Mouse (Mus musculus) forebrain, postnatal 0 days (tissue): ENCODE data around the gene Gtf2ird1. TPM values are rescaled to one million over a fixed set of nuclear protein-coding genes. Genes with fewer than 3 reads are reported as not detected.

Source experiments
- ATAC-seq: fragments of 200-750 bp; cut with Nextera tagmentation; 2 replicates; pipeline ENCODE4 v1.8.0; 2017; ENCODE audit warnings: mild to moderate bottlenecking, moderate library complexity
- DNase-seq: peaks from one replicate; pipeline ENCODE4 v3.0.0-alpha.2; 2015
- H3K27ac ChIP-seq: fragments of 300-500 bp; sonication (generic); 2 replicates; pipeline ENCODE4 v1.5.1; 2014; ENCODE audit warnings: low read depth, mild to moderate bottlenecking, antibody characterized with exemption, low read length, moderate library complexity, mixed read lengths
- H3K27me3 ChIP-seq: fragments of 300-500 bp; sonication (generic); 2 replicates; pipeline ENCODE4 v1.6.1; 2014; ENCODE audit warnings: mild to moderate bottlenecking, low read length, mixed read lengths; ENCODE audit not compliant: insufficient read depth
- H3K36me3 ChIP-seq: fragments of 300-500 bp; sonication (generic); 2 replicates; pipeline ENCODE4 v1.6.1; 2014; ENCODE audit warnings: mild to moderate bottlenecking, moderate library complexity; ENCODE audit not compliant: insufficient read depth
- H3K4me1 ChIP-seq: fragments of 300-500 bp; sonication (generic); 2 replicates; pipeline ENCODE4 v1.6.1; 2014; ENCODE audit warnings: antibody characterized with exemption; ENCODE audit not compliant: insufficient read depth
- H3K4me2 ChIP-seq: fragments of 300-500 bp; sonication (generic); 2 replicates; pipeline ENCODE4 v1.6.1; 2014; ENCODE audit warnings: low read depth, mild to moderate bottlenecking, moderate library complexity
- H3K4me3 ChIP-seq: fragments of 300-500 bp; sonication (generic); 2 replicates; pipeline ENCODE4 v1.5.1; 2014; ENCODE audit warnings: low read depth, low read length, mixed read lengths
- H3K9ac ChIP-seq: fragments of 300-500 bp; sonication (generic); 2 replicates; pipeline ENCODE4 v1.6.1; 2014; ENCODE audit warnings: mild to moderate bottlenecking
- H3K9me3 ChIP-seq: fragments of 300-500 bp; sonication (generic); 2 replicates; pipeline ENCODE4 v1.6.1; 2016; ENCODE audit warnings: low read length
- CTCF ChIP-seq: sonication (generic); IDR thresholded peaks from 2 replicates; pipeline ENCODE4 v1.5.1; 2016; ENCODE audit warnings: antibody characterized with exemption, control low read depth, low read depth
- WGBS: fragments of 180-500 bp; shearing (Covaris S2); extraction: QIAGEN DNeasy Blood & Tissue Kit; methylation state at CpG from one replicate; pipeline ENCODE4 v1.1.7; 2014; 5-methylcytosine and 5-hydroxymethylcytosine counted together
- polyA plus RNA-seq: library from polyadenylated mRNA; unstranded; fragments of >200 nt; fragmentation: Nextera tagmentation; extraction: Ambion mirVana; gene quantifications from 2 replicates; pipeline ENCODE4 v1.2.1, GENCODE M21; 2015
- total RNA-seq: library from RNA; depleted of rRNA; stranded (reverse); fragments of >200 nt; gene quantifications from 2 replicates; pipeline ENCODE4 v1.2.3, GENCODE M21; 2014

Gene Gtf2ird1
- total and polyA plus RNA-seq, 2 experiments from 2014 or later, result 47.1 to 53.6 TPM

GRCm38 (mm10) chr5:134314688-134315622 lies 141.6 kb downstream of the Gtf2ird1 start, which contains the start of gene Gtf2i:
Gene Gtf2i (minus strand): TSS chr5:134314760.
- Histone ChIP-seq H3K9ac (peak within 1 kb of the TSS; percentile 97), H3K9me3 (no peaks in the 10 kb centered on the region), H3K27me3 (no peaks in the 10 kb centered on the region), H3K36me3 (peaks cover 6% of the 10 kb centered on the region; the same call in 1 of the 2 replicates), H3K4me3 (peak within 1 kb of the TSS; percentile 88), H3K4me1 (0 out of 2 replicates have a peak, but pooled peaks cover 4% of the 10 kb centered on the region), H3K4me2 (peak within 1 kb of the TSS; percentile 66), H3K27ac (peak within 1 kb of the TSS; percentile 99)
- DNase-seq (peak; percentile 98), ATAC-seq (peak; percentile 92)
- under 1% methylated on average over 38 of the region's 40 CpGs for WGBS
- no peak for TF ChIP-seq CTCF

DNA sequence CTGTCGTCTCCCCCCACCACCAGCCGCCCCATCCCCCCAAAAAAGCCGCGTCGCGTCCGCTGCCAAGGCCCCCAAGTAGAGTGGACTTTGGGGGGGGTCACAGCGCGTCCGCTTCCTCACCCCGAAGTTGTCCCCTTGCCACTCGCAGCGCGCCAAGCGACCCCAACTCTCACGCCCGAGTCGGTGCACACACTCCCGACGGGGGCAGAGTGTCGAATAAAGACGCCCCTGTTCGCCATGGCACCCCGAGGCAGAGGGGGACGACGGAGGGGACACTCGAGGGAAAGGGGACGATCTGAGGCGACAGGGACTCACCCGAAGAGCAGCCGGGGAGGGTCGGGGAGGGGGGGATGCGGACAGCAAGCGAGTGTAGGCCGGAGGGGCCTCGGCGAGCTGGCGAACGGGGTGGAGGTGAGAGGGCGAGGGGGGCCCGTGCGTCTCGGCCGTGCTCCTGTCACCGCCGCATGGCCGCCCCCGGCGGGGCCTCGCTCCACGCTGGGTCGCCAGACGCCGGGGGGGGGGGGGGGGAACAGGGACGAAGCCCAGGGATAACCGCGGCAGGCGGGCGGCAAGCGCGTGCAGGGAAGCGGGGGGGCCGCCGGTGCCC lies 142.3 kb downstream of the Gtf2ird1 start:
- DNase-seq (no peak), ATAC-seq (peak; percentile 30)
- 5% methylated on average over 46 of the region's 64 CpGs for WGBS
- H3K4me1 ChIP-seq, result 0 out of 2 replicates have a peak, but pooled peaks cover 4% of the 10 kb centered on the region
- peak overlapping the region; percentile 66 for H3K4me2 ChIP-seq
- no peaks in the 10 kb centered on the region for H3K9me3 ChIP-seq
- H3K27ac ChIP-seq, result peak overlapping the region; percentile 99
- peak overlapping the region; percentile 88 for H3K4me3 ChIP-seq
- no peaks in the 10 kb centered on the region for H3K27me3 ChIP-seq
- peaks cover 14% of the 10 kb centered on the region; the same call in 1 of the 2 replicates for H3K36me3 ChIP-seq
- peak overlapping the region; percentile 97 for H3K9ac ChIP-seq
- TF ChIP-seq CTCF, result no peak

DNA sequence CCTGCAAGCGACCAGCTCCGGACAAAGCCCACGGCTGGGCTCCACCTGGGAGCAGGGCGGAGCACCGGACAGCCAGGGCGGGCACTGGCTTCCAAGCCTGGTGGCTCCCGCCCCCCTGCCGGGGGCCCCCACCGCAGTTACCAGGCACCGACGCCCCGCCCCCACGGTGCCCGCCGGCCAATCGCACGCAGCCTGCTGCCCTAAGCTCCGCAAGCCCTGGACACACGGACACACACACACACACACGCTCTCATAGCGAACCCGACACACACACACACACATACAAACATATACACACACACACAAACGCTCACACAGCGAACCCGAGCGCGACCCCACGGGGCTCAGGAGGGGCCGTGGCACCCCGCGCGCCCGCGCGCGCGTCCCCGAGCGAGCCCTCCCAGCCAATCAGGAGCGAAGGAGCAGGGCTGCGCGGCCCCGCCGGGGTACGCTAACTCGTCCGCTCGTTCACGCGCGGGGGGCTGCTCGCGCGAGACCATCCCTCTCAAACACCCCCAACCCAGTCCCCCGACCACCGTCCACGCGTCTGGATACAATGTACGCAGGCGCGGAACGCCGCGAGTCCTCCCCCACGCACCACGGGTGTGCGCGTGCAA lies 143.0 kb downstream of the Gtf2ird1 start:
- Histone ChIP-seq H3K27me3 (no peaks in the 10 kb centered on the region), H3K9ac (peak overlapping the region; percentile 97), H3K27ac (peak overlapping the region; percentile 99), H3K36me3 (peaks cover 16% of the 10 kb centered on the region; the same call in 1 of the 2 replicates), H3K4me3 (peak overlapping the region; percentile 88), H3K9me3 (no peaks in the 10 kb centered on the region), H3K4me2 (peak overlapping the region; percentile 66), H3K4me1 (0 out of 2 replicates have a peak, but pooled peaks cover 4% of the 10 kb centered on the region)
- 2% methylated on average over 68 of the region's 68 CpGs for WGBS
- TF ChIP-seq CTCF, result no peak
- DNase-seq (peak; percentile 98), ATAC-seq (peak; percentile 84)

GRCm38 (mm10) chr5:134312691-134313450 lies 143.6 kb downstream of the Gtf2ird1 start:
- Histone ChIP-seq H3K27ac (peak overlapping the region; percentile 99), H3K9me3 (no peaks in the 10 kb centered on the region), H3K27me3 (no peaks in the 10 kb centered on the region), H3K4me2 (peak overlapping the region; percentile 66), H3K4me3 (peak overlapping the region; percentile 88), H3K4me1 (0 out of 2 replicates have a peak, but pooled peaks cover 4% of the 10 kb centered on the region), H3K9ac (peak overlapping the region; percentile 97), H3K36me3 (peaks cover 16% of the 10 kb centered on the region; the same call in 1 of the 2 replicates)
- ATAC-seq (no peak), DNase-seq (no peak)
- 2% methylated on average over 19 of the region's 19 CpGs for WGBS
- no peak for TF ChIP-seq CTCF

GRCm38 (mm10) chr5:134311894-134312411 lies 144.6 kb downstream of the Gtf2ird1 start:
- 63% methylated on average over 6 of the region's 6 CpGs for WGBS
- no peak overlapping the region for H3K9ac ChIP-seq
- H3K27ac ChIP-seq, result no peak overlapping the region
- ATAC-seq (no peak), DNase-seq (no peak)
- 0 out of 2 replicates have a peak, but pooled peaks cover 4% of the 10 kb centered on the region for H3K4me1 ChIP-seq
- H3K27me3 ChIP-seq, result no peaks in the 10 kb centered on the region
- peak overlapping the region; percentile 66 for H3K4me2 ChIP-seq
- peak overlapping the region; percentile 11; the same call in 1 of the 2 replicates for H3K4me3 ChIP-seq
- no peaks in the 10 kb centered on the region for H3K9me3 ChIP-seq
- H3K36me3 ChIP-seq, result peaks cover 19% of the 10 kb centered on the region; the same call in 1 of the 2 replicates
- no peak for TF ChIP-seq CTCF

DNA sequence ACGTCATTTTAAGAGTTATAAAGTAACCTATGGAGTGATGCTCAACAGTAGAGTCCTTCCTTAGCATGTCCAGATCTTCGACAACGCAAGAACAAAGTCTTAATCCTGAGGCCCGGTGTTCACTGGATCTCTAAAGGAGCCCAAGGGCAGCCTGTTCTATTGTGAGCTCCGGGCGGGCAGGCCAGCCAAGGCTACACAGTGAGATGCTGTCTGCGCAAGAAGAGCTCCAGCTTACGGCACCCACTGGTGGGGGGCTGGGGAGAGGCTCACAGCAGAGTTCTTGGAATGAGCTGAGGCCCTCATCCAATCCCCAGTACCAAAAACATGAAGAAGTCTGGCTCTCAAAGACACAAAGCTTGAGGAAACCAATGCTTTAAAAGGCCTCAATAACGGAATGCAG lies 146.3 kb downstream of the Gtf2ird1 start:
- WGBS, result 88% methylated on average over 9 of the region's 9 CpGs
- TF ChIP-seq CTCF, result no peak
- Histone ChIP-seq H3K4me3 (no peak overlapping the region), H3K9me3 (no peaks in the 10 kb centered on the region), H3K4me1 (0 out of 2 replicates have a peak, but pooled peaks cover 4% of the 10 kb centered on the region), H3K9ac (no peak overlapping the region), H3K4me2 (no peak overlapping the region), H3K36me3 (peaks cover 19% of the 10 kb centered on the region), H3K27ac (no peak overlapping the region), H3K27me3 (no peaks in the 10 kb centered on the region)
- DNase-seq (no peak), ATAC-seq (no peak)
